Mouse (Mus musculus) testis, adult 2 months (tissue): ENCODE results near the gene Inhbb.

Experiments
- CTCF ChIP-seq: fragments of 200-500 bp; IDR thresholded peaks from 2 replicates; pipeline ENCODE4 v1.5.1; 2012; ENCODE audit warnings: low read depth, mild to moderate bottlenecking, inconsistent platforms, low read length, moderate library complexity; ENCODE audit not compliant: control insufficient read depth, insufficient read depth, insufficient replicate concordance
- POLR2A ChIP-seq: fragments of 200-500 bp; IDR thresholded peaks from 2 replicates; pipeline ENCODE4 v1.6.1; 2012; ENCODE audit warnings: low read depth, mild to moderate bottlenecking, inconsistent platforms, low read length, moderate library complexity; ENCODE audit not compliant: control insufficient read depth

- TF ChIP-seq POLR2A (no peak), CTCF (no peak)
Observed at GRCm38 (mm10) chr1:119409106-119409505, 12.9 kb downstream of the Inhbb start.
